Mouse (Mus musculus) stomach, postnatal 0 days (tissue): ENCODE data around the gene Ybx2. TPM values are rescaled to one million over a fixed set of nuclear protein-coding genes. Genes with fewer than 3 reads are reported as not detected.

ENCODE experiments used
- ATAC-seq: fragments of 200-750 bp; cut with Nextera tagmentation; 2 replicates; pipeline ENCODE4 v1.8.0; 2017; ENCODE audit not compliant: low FRiP score, low TSS enrichment
- DNase-seq: peaks from one replicate; pipeline ENCODE4 v3.0.0-alpha.2; 2016; ENCODE audit warnings: low spot score
- H3K27ac ChIP-seq: fragments of 300-500 bp; sonication (generic); replicated peaks from 2 replicates; pipeline ENCODE4 v1.5.1; 2014; ENCODE audit warnings: mild to moderate bottlenecking, control low read depth
- H3K27me3 ChIP-seq: fragments of 300-500 bp; sonication (generic); 2 replicates; pipeline ENCODE4 v1.6.1; 2014; ENCODE audit warnings: low read length; ENCODE audit not compliant: control insufficient read depth, insufficient read depth
- H3K36me3 ChIP-seq: fragments of 300-500 bp; sonication (generic); 2 replicates; pipeline ENCODE4 v1.6.1; 2014; ENCODE audit warnings: low read length, mixed read lengths; ENCODE audit not compliant: control insufficient read depth, insufficient read depth
- H3K4me1 ChIP-seq: fragments of 300-500 bp; sonication (generic); replicated peaks from 2 replicates; pipeline ENCODE4 v1.6.1; 2014; ENCODE audit warnings: antibody characterized with exemption; ENCODE audit not compliant: control insufficient read depth, insufficient read depth
- H3K4me2 ChIP-seq: fragments of 300-500 bp; sonication (generic); replicated peaks from 2 replicates; pipeline ENCODE4 v1.6.1; 2014; ENCODE audit warnings: low read depth, mild to moderate bottlenecking, control low read depth, moderate library complexity
- H3K4me3 ChIP-seq: fragments of 300-500 bp; sonication (generic); 2 replicates; pipeline ENCODE4 v1.5.1; 2014; ENCODE audit warnings: low read depth, low read length, control low read depth
- H3K9ac ChIP-seq: fragments of 300-500 bp; sonication (generic); 2 replicates; pipeline ENCODE4 v1.6.1; 2014; ENCODE audit warnings: mild to moderate bottlenecking, low read length, control low read depth, mixed read lengths
- H3K9me3 ChIP-seq: fragments of 300-500 bp; sonication (generic); 2 replicates; pipeline ENCODE4 v1.6.1; 2016; ENCODE audit warnings: low read length; ENCODE audit not compliant: control insufficient read depth
- CTCF ChIP-seq: IDR thresholded peaks from 2 replicates; pipeline ENCODE4 v1.5.1; 2016; ENCODE audit warnings: antibody characterized with exemption, low read depth, mild to moderate bottlenecking, moderate library complexity
- EP300 ChIP-seq: optimal IDR thresholded peaks from 2 replicates; pipeline ENCODE3; 2016; ENCODE audit warnings: antibody characterized with exemption
- WGBS: fragments of 180-500 bp; shearing (Covaris S2); extraction: QIAGEN DNeasy Blood & Tissue Kit; methylation state at CpG from one replicate; pipeline ENCODE4 v1.1.7; 2014; 5-methylcytosine and 5-hydroxymethylcytosine counted together
- polyA plus RNA-seq: library from polyadenylated mRNA; unstranded; fragments of >200 nt; fragmentation: Nextera tagmentation; extraction: Ambion mirVana; gene quantifications from 2 replicates; pipeline ENCODE4 v1.2.1, GENCODE M21; 2015

The Ybx2 gene
- polyA plus RNA-seq, 1 experiment from 2014 or later, result 1.7 TPM

GRCm38 (mm10) chr11:69904311-69904710 lies 31.3 kb upstream of the Ybx2 start:
- peaks cover 35% of the 10 kb centered on the region for H3K36me3 ChIP-seq
- no peak overlapping the region for H3K4me2 ChIP-seq
- H3K4me3 ChIP-seq, result no peak overlapping the region
- no peak overlapping the region for H3K9ac ChIP-seq
- H3K27me3 ChIP-seq, result no peaks in the 10 kb centered on the region
- H3K9me3 ChIP-seq, result no peaks in the 10 kb centered on the region
- H3K27ac ChIP-seq, result no peak overlapping the region
- TF ChIP-seq EP300 (no peak), CTCF (no peak)
- H3K4me1 ChIP-seq, result peaks cover 4% of the 10 kb centered on the region; the same call in 1 of the 2 replicates
- 96% methylated on average over 9 of the region's 9 CpGs for WGBS
- no peak for ATAC-seq
- DNase-seq, result no peak

- DNase-seq (no peak), ATAC-seq (no peak)
- no peaks in the 10 kb centered on the region; the same call in 1 of the 2 replicates for H3K4me1 ChIP-seq
- no peak for TF ChIP-seq CTCF
- no peak for TF ChIP-seq EP300
- no peak overlapping the region for H3K9ac ChIP-seq
- no peaks in the 10 kb centered on the region for H3K9me3 ChIP-seq
- H3K36me3 ChIP-seq, result peaks cover 49% of the 10 kb centered on the region
- no peak overlapping the region for H3K4me3 ChIP-seq
- no peaks in the 10 kb centered on the region for H3K27me3 ChIP-seq
- no peak overlapping the region for H3K27ac ChIP-seq
- H3K4me2 ChIP-seq, result no peak overlapping the region
- WGBS, result 93% methylated on average over 11 of the region's 11 CpGs
Observed at GRCm38 (mm10) chr11:69908645-69909044, 27.0 kb upstream of the Ybx2 start.

- no peak for DNase-seq
- no peaks in the 10 kb centered on the region for H3K9me3 ChIP-seq
- ATAC-seq, result no peak
- H3K27ac ChIP-seq, result no peak overlapping the region
- WGBS, result 89% methylated on average over 5 of the region's 5 CpGs
- H3K27me3 ChIP-seq, result no peaks in the 10 kb centered on the region
- H3K4me1 ChIP-seq, result no peaks in the 10 kb centered on the region; the same call in 1 of the 2 replicates
- H3K4me2 ChIP-seq, result no peak overlapping the region
- no peak overlapping the region for H3K4me3 ChIP-seq
- TF ChIP-seq EP300 (no peak), CTCF (no peak)
- peaks cover 47% of the 10 kb centered on the region for H3K36me3 ChIP-seq
- H3K9ac ChIP-seq, result no peak overlapping the region
Observed at GRCm38 (mm10) chr11:69909174-69909573, 26.4 kb upstream of the Ybx2 start.

- Histone ChIP-seq H3K9ac (no peak overlapping the region), H3K27me3 (no peaks in the 10 kb centered on the region), H3K4me1 (peaks cover 2% of the 10 kb centered on the region; the same call in 1 of the 2 replicates), H3K4me2 (no peak overlapping the region), H3K4me3 (no peak overlapping the region), H3K36me3 (peaks cover 43% of the 10 kb centered on the region), H3K27ac (no peak overlapping the region), H3K9me3 (no peaks in the 10 kb centered on the region)
- ATAC-seq, result no peak
- WGBS, result 95% methylated on average over 8 of the region's 8 CpGs
- no peak for TF ChIP-seq EP300
- TF ChIP-seq CTCF, result no peak
- DNase-seq, result no peak
Observed at GRCm38 (mm10) chr11:69910177-69910576, 25.4 kb upstream of the Ybx2 start.

GRCm38 (mm10) chr11:69910781-69911560 lies 24.6 kb upstream of the Ybx2 start:
- Histone ChIP-seq H3K4me2 (no peak overlapping the region), H3K4me3 (no peak overlapping the region), H3K27ac (no peak overlapping the region), H3K27me3 (no peaks in the 10 kb centered on the region), H3K9ac (no peak overlapping the region), H3K4me1 (peaks cover 2% of the 10 kb centered on the region; the same call in 1 of the 2 replicates), H3K9me3 (no peaks in the 10 kb centered on the region), H3K36me3 (peaks cover 44% of the 10 kb centered on the region)
- WGBS, result 91% methylated on average over 17 of the region's 17 CpGs
- TF ChIP-seq EP300 (no peak), CTCF (no peak)
- DNase-seq (no peak), ATAC-seq (no peak)

- Histone ChIP-seq H3K9ac (no peak overlapping the region), H3K27me3 (no peaks in the 10 kb centered on the region), H3K27ac (no peak overlapping the region), H3K36me3 (peaks cover 41% of the 10 kb centered on the region), H3K4me3 (no peak overlapping the region), H3K4me2 (no peak overlapping the region), H3K9me3 (no peaks in the 10 kb centered on the region), H3K4me1 (peaks cover 2% of the 10 kb centered on the region; the same call in 1 of the 2 replicates)
- TF ChIP-seq EP300 (no peak), CTCF (no peak)
- ATAC-seq, result no peak
- no peak for DNase-seq
- WGBS, result 89% methylated on average over 6 of the region's 6 CpGs
Observed at GRCm38 (mm10) chr11:69911701-69912100, 23.9 kb upstream of the Ybx2 start.
